ENCODE assay signal across 10 mouse cellular contexts in genomic region chr2:174325989-174326388, GRCm38 (mm10). TPM values are rescaled to one million over a fixed set of nuclear protein-coding genes. Genes with fewer than 3 reads are reported as not detected.
DNase-seq lines count a peak whose midpoint lies in the region; ATAC-seq lines count a peak whose summit lies in the region.
"Had no signal": no experiment of that assay in that cellular context is flagged by ENCODE, and none has a peak within 500 bp of the region (broad histone marks: within the 10 kb centered on the region; RNA-seq: fewer than 3 reads in every experiment).

No protein-coding gene starts in this region.

- no peaks in the 10 kb centered on the region for H3K9me3 ChIP-seq in hindbrain, embryonic 14.5 days (ENCODE audit: control insufficient read depth, low read length)
- H3K9me3 ChIP-seq in hindbrain, embryonic 16.5 days (ENCODE audit: control insufficient read depth, low read length), result no peaks in the 10 kb centered on the region
- H3K9me3 ChIP-seq in neural tube, embryonic 15.5 days (replicated peaks), result no peaks in the 10 kb centered on the region
- peaks cover 4% of the 10 kb centered on the region; the same call in 1 of the 2 replicates for H3K9me3 ChIP-seq in limb, embryonic 13.5 days

- H3K9ac ChIP-seq in hindbrain, embryonic 14.5 days, result no peak overlapping the region
- no peak overlapping the region for H3K9ac ChIP-seq in hindbrain, embryonic 16.5 days (ENCODE audit: low read depth, low read length)
- no peak overlapping the region for H3K9ac ChIP-seq in neural tube, embryonic 15.5 days (replicated peaks)
- no peak overlapping the region for H3K9ac ChIP-seq in limb, embryonic 13.5 days
- H3K9ac ChIP-seq: forebrain, postnatal 0 days had no signal

- peak overlapping the region; percentile 99; the same call in 1 of the 2 replicates for H3K4me3 ChIP-seq in hindbrain, embryonic 14.5 days (replicated peaks; ENCODE audit: low read length)
- H3K4me3 ChIP-seq in hindbrain, embryonic 16.5 days (ENCODE audit: low read length), result no peak overlapping the region
- peak overlapping the region; percentile 96; the same call in 1 of the 2 replicates for H3K4me3 ChIP-seq in neural tube, embryonic 15.5 days (replicated peaks)
- H3K4me3 ChIP-seq in limb, embryonic 13.5 days, result no peak overlapping the region

- no peak for DNase-seq in hindbrain, embryonic 14.5 days (ENCODE audit: low spot score)
- no peak for DNase-seq in neural tube, embryonic 10.5 days (ENCODE audit: extremely low spot score, low spot score)
- no peak for DNase-seq in testis, postnatal 10 days (ENCODE audit: low spot score)
- DNase-seq in urinary bladder, postnatal 25 days (ENCODE audit: low spot score), result no peak
- DNase-seq: forebrain, postnatal 0 days; lung, postnatal 10 days had no signal

- ATAC-seq in hindbrain, embryonic 14.5 days (ENCODE audit: low FRiP score), result no peak
- no peak for ATAC-seq in hindbrain, embryonic 16.5 days
- ATAC-seq in neural tube, embryonic 15.5 days (ENCODE audit: low FRiP score), result no peak
- ATAC-seq in limb, embryonic 13.5 days (ENCODE audit: low FRiP score, low read depth), result no peak
- ATAC-seq: forebrain, postnatal 0 days; inflammation-experienced regulatory T-cells, adult 6 months had no signal

- no peaks in the 10 kb centered on the region for H3K27me3 ChIP-seq in hindbrain, embryonic 14.5 days (ENCODE audit: control insufficient read depth, insufficient read depth, low read length)
- no peaks in the 10 kb centered on the region for H3K27me3 ChIP-seq in hindbrain, embryonic 16.5 days (replicated peaks; ENCODE audit: control insufficient read depth, insufficient read depth, low read length)
- no peaks in the 10 kb centered on the region for H3K27me3 ChIP-seq in neural tube, embryonic 15.5 days (replicated peaks)
- no peaks in the 10 kb centered on the region for H3K27me3 ChIP-seq in limb, embryonic 13.5 days

- 0 out of 2 replicates have a peak overlapping the region, but pooled peaks have one; percentile 72 for H3K4me2 ChIP-seq in hindbrain, embryonic 14.5 days (replicated peaks)
- no peak overlapping the region for H3K4me2 ChIP-seq in hindbrain, embryonic 16.5 days (ENCODE audit: low read length)
- H3K4me2 ChIP-seq in neural tube, embryonic 15.5 days, result no peak overlapping the region
- H3K4me2 ChIP-seq in limb, embryonic 13.5 days (replicated peaks), result peak overlapping the region; percentile 80; the same call in 1 of the 2 replicates

- no peak overlapping the region for H3K27ac ChIP-seq in hindbrain, embryonic 14.5 days
- no peak overlapping the region for H3K27ac ChIP-seq in hindbrain, embryonic 16.5 days (ENCODE audit: low read depth, low read length)
- H3K27ac ChIP-seq in neural tube, embryonic 15.5 days (replicated peaks), result no peak overlapping the region
- H3K27ac ChIP-seq in limb, embryonic 13.5 days, result no peak overlapping the region

- 64% methylated on average over 4 of the region's 4 CpGs for WGBS in hindbrain, embryonic 14.5 days
- WGBS in hindbrain, embryonic 16.5 days, result 72% methylated on average over 4 of the region's 4 CpGs
- WGBS in neural tube, embryonic 15.5 days, result 69% methylated on average over 4 of the region's 4 CpGs
- 56% methylated on average over 4 of the region's 4 CpGs for WGBS in limb, embryonic 13.5 days

- no peaks in the 10 kb centered on the region for H3K36me3 ChIP-seq in hindbrain, embryonic 14.5 days (replicated peaks; ENCODE audit: control insufficient read depth, insufficient read depth)
- H3K36me3 ChIP-seq in hindbrain, embryonic 16.5 days (ENCODE audit: control insufficient read depth, insufficient read depth, low read length), result no peaks in the 10 kb centered on the region
- no peaks in the 10 kb centered on the region for H3K36me3 ChIP-seq in neural tube, embryonic 15.5 days
- H3K36me3 ChIP-seq in limb, embryonic 13.5 days, result peaks cover 20% of the 10 kb centered on the region

- peaks cover 7% of the 10 kb centered on the region for H3K4me1 ChIP-seq in hindbrain, embryonic 14.5 days (replicated peaks; ENCODE audit: control insufficient read depth, insufficient read depth, low read length)
- H3K4me1 ChIP-seq in hindbrain, embryonic 16.5 days (ENCODE audit: control insufficient read depth, insufficient read depth, low read depth, low read length), result peaks cover 9% of the 10 kb centered on the region
- peaks cover 19% of the 10 kb centered on the region for H3K4me1 ChIP-seq in neural tube, embryonic 15.5 days
- peaks cover 17% of the 10 kb centered on the region for H3K4me1 ChIP-seq in limb, embryonic 13.5 days

RNA-seq across cellular contexts. Expression of gene Gm20721, which starts 20.5 kb away (rescaled TPM):
- polyA plus RNA-seq in hindbrain, embryonic 14.5 days (2014; fragmentation: Nextera tagmentation; extraction: Ambion mirVana), result 8.6 and 10.9 TPM in 2 replicates
- polyA plus RNA-seq in hindbrain, embryonic 16.5 days (2015; fragmentation: Nextera tagmentation; extraction: Ambion mirVana), result 15.1 and 23.5 TPM in 2 replicates
- polyA plus RNA-seq in neural tube, embryonic 15.5 days (2015; fragmentation: Nextera tagmentation; extraction: Ambion mirVana), result 17.0 and 19.8 TPM in 2 replicates
- polyA plus RNA-seq in limb, embryonic 13.5 days (2015; fragmentation: Nextera tagmentation; extraction: Ambion mirVana), result 21.5 and 25.3 TPM in 2 replicates
- polyA plus RNA-seq: inflammation-experienced regulatory T-cells, adult 6 months had no signal

RNA-seq across cellular contexts. Expression of gene Gnas, which starts 41.9 kb away (rescaled TPM):
- 1,800 and 1,897 TPM in 2 replicates for polyA plus RNA-seq in hindbrain, embryonic 14.5 days (2014; fragmentation: Nextera tagmentation; extraction: Ambion mirVana)
- 1,030 and 1,626 TPM in 2 replicates for polyA plus RNA-seq in hindbrain, embryonic 16.5 days (2015; fragmentation: Nextera tagmentation; extraction: Ambion mirVana)
- polyA plus RNA-seq in neural tube, embryonic 15.5 days (2015; fragmentation: Nextera tagmentation; extraction: Ambion mirVana), result 1,725 and 1,770 TPM in 2 replicates
- polyA plus RNA-seq in limb, embryonic 13.5 days (2015; fragmentation: Nextera tagmentation; extraction: Ambion mirVana), result 1,943 and 1,947 TPM in 2 replicates

Comparison
In these comparisons a context has a peak if more than half of its experiments do, and no peak if none do; other contexts are left out.
1. H3K4me2 ChIP-seq: peak in hindbrain, embryonic 14.5 days (single experiment) and limb, embryonic 13.5 days (single experiment); none in hindbrain, embryonic 16.5 days (single experiment) and neural tube, embryonic 15.5 days (single experiment).
2. H3K4me3 ChIP-seq: peak in hindbrain, embryonic 14.5 days (single experiment) and neural tube, embryonic 15.5 days (single experiment); none in hindbrain, embryonic 16.5 days (single experiment) and limb, embryonic 13.5 days (single experiment).